Mouse (Mus musculus) left cerebral cortex, adult 2 months (tissue): ENCODE measurements at regions not wholly inside any gene's neighbourhood (a gene's known extent, or its start where the extent isn't known, plus 50 kb on each side); places are given as distances from the start of the nearest gene placed in this dataset.

Source experiments
- DNase-seq, 2 experiments: peaks; one replicate each; pipeline ENCODE4 v3.0.0; 2021 to 2022; ENCODE audit warnings: low spot score in 2 of 2, mixed read lengths in 1 of 2; ENCODE audit errors: extremely low spot score in 1 of 2
- H3K27ac ChIP-seq: fragments of 200-600 bp; 2 replicates; pipeline ENCODE4 v1.8.1; 2022
- H3K4me3 ChIP-seq: fragments of 200-600 bp; 2 replicates; pipeline ENCODE4 v1.8.1; 2022
- CTCF ChIP-seq: fragments of 200-600 bp; IDR thresholded peaks from 2 replicates; pipeline ENCODE4 v1.8.1; 2022; ENCODE audit warnings: antibody characterized with exemption, mild to moderate bottlenecking, moderate library complexity
- intact Hi-C: fragments of 180-260 bp; cut with DNase I; formaldehyde crosslinking; loops from one replicate; pipeline ENCODE4 v1.15.1; 2025

GRCm38 (mm10) chr3:78810431-78811152 lies 475.7 kb downstream of the Rapgef2 start:
- intact Hi-C loops: no loop called here
- TF ChIP-seq CTCF: no peak

DNA sequence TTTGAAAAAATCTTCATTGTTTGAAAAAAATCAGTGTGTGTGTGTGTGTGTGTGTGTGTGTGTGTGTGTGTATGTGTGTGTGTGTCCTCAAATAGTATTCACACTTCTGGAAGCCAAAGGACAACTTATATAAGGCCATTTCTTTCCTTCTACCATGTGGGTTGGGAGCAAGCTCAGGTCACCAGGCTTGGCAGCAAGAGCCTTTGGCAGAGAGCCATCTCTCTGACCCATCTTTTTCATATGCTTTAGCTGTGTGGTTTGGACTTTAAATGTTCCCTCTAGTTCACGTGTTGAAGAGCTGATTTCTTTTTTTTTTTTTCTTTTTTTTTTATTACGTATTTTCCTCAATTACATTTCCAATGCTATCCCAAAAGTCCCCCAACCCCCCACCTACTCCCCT lies 483.1 kb downstream of the Rapgef2 start:
- no peak for TF ChIP-seq CTCF
- H3K27ac ChIP-seq: no peak overlapping the region
- H3K4me3 ChIP-seq: no peak overlapping the region
- intact Hi-C loops: no loop called here
- no peak for DNase-seq

More at GRCm38 (mm10) chr3:78810431-78811152, 475.7 kb downstream of the Rapgef2 start:
- DNase-seq: no peak
- Histone ChIP-seq H3K27ac (no peak overlapping the region), H3K4me3 (no peak overlapping the region)

GRCm38 (mm10) chr3:78795951-78796455 lies 490.3 kb downstream of the Rapgef2 start:
- DNase-seq: no peak
- Histone ChIP-seq H3K27ac (no peak overlapping the region), H3K4me3 (no peak overlapping the region)
- no peak for TF ChIP-seq CTCF
- intact Hi-C loops: no loop called here

DNA sequence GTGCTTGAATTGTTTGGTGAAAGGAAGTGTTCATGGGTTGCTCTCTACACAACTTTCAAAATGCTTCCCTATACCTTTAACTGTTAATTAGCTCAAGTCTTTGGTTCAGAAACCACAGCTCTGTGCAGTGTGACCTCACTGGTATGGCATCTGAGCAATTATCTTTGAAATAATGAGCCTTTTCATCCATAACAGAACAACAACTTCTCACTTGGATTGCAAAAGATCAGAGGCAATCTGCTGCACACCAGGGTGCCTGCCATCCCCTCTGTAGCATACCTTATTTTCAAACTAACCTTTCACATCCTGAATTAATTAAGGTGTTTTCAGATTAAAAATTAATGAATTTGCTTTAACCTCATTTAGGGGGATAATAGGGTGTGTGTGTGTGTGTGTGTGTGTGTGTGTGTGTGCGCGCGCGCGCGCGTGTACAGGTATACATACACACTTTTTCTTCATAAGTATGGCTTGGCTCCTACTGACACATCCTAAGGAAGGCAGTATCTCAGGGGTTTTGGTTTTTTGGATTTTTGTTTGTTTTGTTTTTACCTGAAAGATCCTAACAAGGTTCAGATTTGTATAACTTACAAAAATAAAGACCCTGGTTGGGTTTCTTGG lies 493.8 kb downstream of the Rapgef2 start:
- Histone ChIP-seq H3K4me3 (no peak overlapping the region), H3K27ac (no peak overlapping the region)
- intact Hi-C loops: no loop called here
- TF ChIP-seq CTCF: no peak
- DNase-seq: no peak

GRCm38 (mm10) chr3:78782766-78783165 lies 503.6 kb downstream of the Rapgef2 start:
- intact Hi-C loops: no loop called here
- no peak overlapping the region for H3K4me3 ChIP-seq
- no peak overlapping the region for H3K27ac ChIP-seq
- no peak for DNase-seq
- TF ChIP-seq CTCF: no peak

DNA sequence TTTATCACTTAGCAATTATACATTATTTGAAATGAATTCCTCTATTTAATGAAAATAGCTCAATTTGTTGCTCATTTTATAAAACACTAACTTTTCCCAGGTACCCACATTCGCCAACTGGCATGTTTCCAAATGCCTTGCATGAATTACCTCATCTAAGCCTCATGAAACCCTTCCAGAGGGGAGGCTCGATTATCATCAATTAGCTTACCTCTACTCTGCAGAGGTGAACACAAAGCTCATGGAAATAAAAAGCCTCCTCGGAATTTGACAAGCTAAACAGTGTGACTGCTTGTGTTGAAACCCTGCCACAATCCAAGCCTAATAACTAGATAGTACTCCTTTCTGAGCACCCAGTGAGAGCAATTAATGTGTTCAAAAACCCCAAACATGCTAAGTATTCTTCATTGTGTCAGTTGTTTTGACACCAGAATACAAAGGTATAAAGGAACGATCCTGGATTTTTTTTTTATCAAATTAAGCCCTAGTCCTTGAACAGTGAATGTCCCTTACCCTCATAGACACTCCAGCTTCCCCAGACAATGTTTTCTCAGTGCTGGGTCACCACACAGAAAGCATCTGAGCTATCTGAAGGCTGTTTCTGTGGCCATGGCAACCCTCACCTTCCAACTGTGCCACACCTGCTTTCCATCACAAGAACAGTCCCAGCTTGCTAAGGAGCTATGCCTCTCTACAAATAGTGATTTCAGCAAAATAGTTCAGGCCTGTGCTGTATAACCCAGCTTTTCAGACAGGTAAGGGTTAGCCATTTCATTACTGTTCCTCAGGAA lies 530.4 kb downstream of the Rapgef2 start:
- DNase-seq: no peak
- no peak overlapping the region for H3K4me3 ChIP-seq
- H3K27ac ChIP-seq: no peak overlapping the region
- intact Hi-C loops: no loop called here
- TF ChIP-seq CTCF: no peak

- no peak for DNase-seq
- Histone ChIP-seq H3K4me3 (no peak overlapping the region), H3K27ac (no peak overlapping the region)
- intact Hi-C loops: no loop called here
- TF ChIP-seq CTCF: no peak
These were observed 550.2 kb downstream of the Rapgef2 start for GRCm38 (mm10) chr3:78736111-78736510.

- DNase-seq: no peak
- Histone ChIP-seq H3K27ac (no peak overlapping the region), H3K4me3 (no peak overlapping the region)
- intact Hi-C loops: no loop called here
- no peak for TF ChIP-seq CTCF
These were observed 569.6 kb downstream of the Rapgef2 start for GRCm38 (mm10) chr3:78716691-78717090.

DNA sequence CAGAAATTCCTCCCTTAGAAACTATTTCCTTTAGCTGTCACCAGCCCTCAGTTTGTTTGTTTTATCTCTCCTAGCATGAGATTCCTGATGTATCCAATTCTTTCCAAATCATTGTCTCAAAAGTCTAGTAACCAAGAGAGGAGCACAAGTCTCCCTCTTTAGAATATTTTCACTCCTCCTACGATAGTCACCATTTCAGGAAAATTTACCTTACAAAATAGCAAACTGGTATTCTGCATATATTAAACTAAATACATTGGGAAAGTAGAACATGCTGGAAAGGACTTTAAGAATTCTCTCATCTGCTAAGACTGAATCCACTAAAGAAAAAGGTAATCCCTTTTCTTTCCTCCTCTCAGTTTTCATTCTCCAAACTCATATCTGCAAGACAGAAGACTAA lies 578.6 kb downstream of the Rapgef2 start:
- H3K4me3 ChIP-seq: no peak overlapping the region
- TF ChIP-seq CTCF: no peak
- intact Hi-C loops: no loop called here
- no peak overlapping the region for H3K27ac ChIP-seq
- DNase-seq: no peak

DNA sequence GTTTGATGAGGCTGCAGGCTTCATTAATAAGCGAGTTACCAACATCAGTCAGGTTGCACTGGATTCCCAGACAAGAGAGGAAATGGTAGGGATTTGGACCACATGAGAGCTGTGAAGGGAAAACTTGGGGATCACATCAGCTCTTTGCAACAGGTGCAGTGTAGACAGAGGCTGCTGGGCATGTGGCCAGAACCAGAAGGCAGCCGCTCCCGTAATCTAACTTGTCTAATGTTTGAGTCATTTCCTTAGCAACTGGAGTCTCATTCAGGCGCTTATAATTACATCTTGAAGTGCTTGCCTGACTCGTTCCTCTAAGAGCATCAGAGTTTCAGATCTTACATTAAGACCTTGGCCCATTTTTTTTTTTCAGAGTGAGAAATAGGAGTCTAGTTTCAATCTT lies 587.4 kb downstream of the Rapgef2 start:
- Histone ChIP-seq H3K4me3 (no peak overlapping the region), H3K27ac (no peak overlapping the region)
- intact Hi-C loops: no loop called here
- DNase-seq: peak; percentile 33 to 39
- TF ChIP-seq CTCF: no peak

- H3K27ac ChIP-seq: 0 out of 2 replicates have a peak overlapping the region, but pooled peaks have one; percentile 22
- peak in 1 of 2 experiments; percentile 11 for DNase-seq
- intact Hi-C loops: no loop called here
- no peak overlapping the region for H3K4me3 ChIP-seq
- TF ChIP-seq CTCF: no peak
These were observed 594.8 kb downstream of the Rapgef2 start for GRCm38 (mm10) chr3:78691499-78691898.

- no peak for TF ChIP-seq CTCF
- H3K4me3 ChIP-seq: no peak overlapping the region
- no peak overlapping the region for H3K27ac ChIP-seq
- no peak for DNase-seq
- intact Hi-C loops: no loop called here
These were observed 608.7 kb downstream of the Rapgef2 start for GRCm38 (mm10) chr3:78677656-78678055.
